Mouse (Mus musculus) erythroblast, embryonic 14.5 days (primary cell): ENCODE results near the gene Lpin1. TPM values are rescaled to one million over a fixed set of nuclear protein-coding genes. Genes with fewer than 3 reads are reported as not detected.

Source experiments
- H3K27me3 ChIP-seq: 2 replicates; pipeline ENCODE4 v1.6.1; 2012; ENCODE audit warnings: inconsistent platforms; ENCODE audit not compliant: control insufficient read depth
- H3K36me3 ChIP-seq: 2 replicates; pipeline ENCODE4 v1.6.1; 2012; ENCODE audit warnings: mild to moderate bottlenecking, inconsistent platforms; ENCODE audit not compliant: control insufficient read depth
- H3K4me1 ChIP-seq: 2 replicates; pipeline ENCODE4 v1.6.1; 2012; ENCODE audit warnings: inconsistent platforms; ENCODE audit not compliant: control insufficient read depth
- H3K4me3 ChIP-seq: replicated peaks from 2 replicates; pipeline ENCODE3; 2012; ENCODE audit warnings: moderate library complexity, mild to moderate bottlenecking, inconsistent platforms
- H3K9me3 ChIP-seq: 2 replicates; pipeline ENCODE4 v1.6.1; 2012; ENCODE audit warnings: low read length, inconsistent platforms, mixed read lengths; ENCODE audit not compliant: control insufficient read depth
- GATA1 ChIP-seq: IDR thresholded peaks from 2 replicates; pipeline ENCODE4 v1.6.1; 2012; ENCODE audit warnings: low read length, inconsistent platforms, mixed read lengths
- TAL1 ChIP-seq: IDR thresholded peaks from 3 replicates; pipeline ENCODE4 v1.6.1; 2012; ENCODE audit warnings: low read length, inconsistent platforms, mixed read lengths
- polyA plus RNA-seq: library from polyadenylated mRNA; stranded (reverse); fragments of >175 nt; gene quantifications from 2 replicates; pipeline ENCODE4 v1.2.3, GENCODE M21; 2012

Gene Lpin1
- polyA plus RNA-seq, 1 experiment = 0.03 TPM

DNA sequence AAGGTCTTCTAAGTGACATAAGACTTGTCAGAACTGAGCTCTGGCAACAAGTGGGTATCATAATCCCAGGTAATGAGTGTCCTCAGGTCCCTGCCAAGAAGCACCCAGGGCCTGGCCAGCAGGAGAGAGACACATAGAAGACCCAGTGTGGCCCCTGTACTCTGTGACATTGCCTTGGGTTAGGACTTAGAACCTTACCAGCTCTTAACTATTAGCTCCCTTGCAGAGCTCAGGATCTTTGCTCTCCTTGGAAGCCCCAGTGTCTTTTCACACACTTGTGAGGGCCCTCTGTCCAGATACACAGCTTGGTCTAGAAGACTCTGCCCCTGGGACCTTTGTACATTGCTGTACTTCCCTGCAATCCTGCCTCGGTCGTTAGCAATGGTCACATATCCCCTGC, 23.7 kb downstream of the Lpin1 start:
- TF ChIP-seq TAL1 (no peak), GATA1 (no peak)
- Histone ChIP-seq H3K9me3 (no peaks in the 10 kb centered on the region), H3K4me1 (peaks cover 47% of the 10 kb centered on the region), H3K4me3 (no peak overlapping the region), H3K27me3 (no peaks in the 10 kb centered on the region), H3K36me3 (peaks cover under 1% of the 10 kb centered on the region)

DNA sequence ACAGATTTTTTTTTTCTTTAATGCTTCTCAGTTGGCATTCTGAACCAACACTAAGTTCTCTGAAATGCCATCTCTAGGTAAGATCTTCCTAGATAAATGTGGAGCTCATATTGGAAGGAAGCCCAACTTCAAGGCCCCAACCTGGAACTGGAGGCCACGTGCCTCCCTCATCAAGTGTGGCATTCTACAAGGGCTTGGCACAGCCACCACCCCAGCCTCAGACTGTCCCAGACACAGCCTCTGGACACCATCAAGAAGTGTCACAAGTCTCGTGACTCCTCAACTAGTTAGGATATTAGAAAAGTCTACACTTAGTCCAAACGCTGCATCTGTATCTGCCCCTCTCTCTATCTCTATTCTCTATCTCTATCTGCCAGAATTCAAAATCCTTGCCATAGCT, 25.8 kb downstream of the Lpin1 start:
- no peaks in the 10 kb centered on the region for H3K27me3 ChIP-seq
- no peaks in the 10 kb centered on the region for H3K9me3 ChIP-seq
- TF ChIP-seq GATA1 (no peak), TAL1 (no peak)
- H3K4me1 ChIP-seq = peaks cover 34% of the 10 kb centered on the region
- no peak overlapping the region for H3K4me3 ChIP-seq
- peaks cover 9% of the 10 kb centered on the region for H3K36me3 ChIP-seq

DNA sequence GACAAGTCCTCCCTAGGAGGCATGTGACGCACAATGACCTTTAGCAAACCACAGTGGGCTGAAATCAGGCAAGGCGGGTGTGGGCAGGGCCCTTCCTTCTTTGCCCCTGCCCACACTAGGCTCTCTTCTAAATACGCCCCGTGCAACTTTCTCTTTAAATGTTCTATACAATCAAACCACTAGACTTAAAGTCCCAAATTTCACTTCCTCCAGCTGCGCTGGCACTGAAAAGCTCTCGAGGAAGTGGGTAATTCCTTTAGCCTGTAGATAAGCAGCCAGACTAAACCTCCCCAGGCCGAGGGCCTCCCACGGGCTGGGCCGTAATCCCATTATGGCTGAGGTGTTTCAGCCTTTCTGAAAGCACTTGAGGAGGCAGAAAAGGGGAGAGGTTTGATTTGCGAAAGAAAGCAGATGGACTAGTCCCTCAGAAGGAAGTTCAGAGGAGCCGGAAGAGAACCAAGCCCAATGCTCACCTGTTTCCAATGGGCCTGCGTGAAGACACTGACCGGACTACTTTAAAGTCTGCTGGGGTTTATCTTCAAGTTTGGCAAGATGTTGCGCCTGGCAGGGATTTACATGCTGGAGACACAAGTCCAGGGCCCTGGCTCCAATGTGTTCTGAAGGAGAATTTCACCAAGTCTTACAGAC, 26.6 kb downstream of the Lpin1 start:
- Histone ChIP-seq H3K9me3 (no peaks in the 10 kb centered on the region), H3K36me3 (peaks cover 13% of the 10 kb centered on the region), H3K4me3 (no peak overlapping the region), H3K27me3 (no peaks in the 10 kb centered on the region), H3K4me1 (peaks cover 27% of the 10 kb centered on the region)
- TF ChIP-seq GATA1 (no peak), TAL1 (no peak)

GRCm38 (mm10) chr12:16583313-16583712, 27.5 kb downstream of the Lpin1 start:
- Histone ChIP-seq H3K27me3 (no peaks in the 10 kb centered on the region), H3K4me1 (peaks cover 18% of the 10 kb centered on the region), H3K9me3 (no peaks in the 10 kb centered on the region), H3K4me3 (no peak overlapping the region), H3K36me3 (peaks cover 13% of the 10 kb centered on the region)
- TF ChIP-seq TAL1 (no peak), GATA1 (no peak)

- no peaks in the 10 kb centered on the region for H3K27me3 ChIP-seq
- TF ChIP-seq TAL1 (no peak), GATA1 (no peak)
- peaks cover 9% of the 10 kb centered on the region for H3K4me1 ChIP-seq
- H3K9me3 ChIP-seq = no peaks in the 10 kb centered on the region
- H3K36me3 ChIP-seq = peaks cover 28% of the 10 kb centered on the region
- no peak overlapping the region for H3K4me3 ChIP-seq
Observed at GRCm38 (mm10) chr12:16580306-16580705, 30.5 kb downstream of the Lpin1 start.

GRCm38 (mm10) chr12:16577665-16578233, 33.0 kb downstream of the Lpin1 start:
- Histone ChIP-seq H3K4me1 (peaks cover 5% of the 10 kb centered on the region), H3K36me3 (peaks cover 41% of the 10 kb centered on the region)
- TF ChIP-seq TAL1 (no peak), GATA1 (no peak)

DNA sequence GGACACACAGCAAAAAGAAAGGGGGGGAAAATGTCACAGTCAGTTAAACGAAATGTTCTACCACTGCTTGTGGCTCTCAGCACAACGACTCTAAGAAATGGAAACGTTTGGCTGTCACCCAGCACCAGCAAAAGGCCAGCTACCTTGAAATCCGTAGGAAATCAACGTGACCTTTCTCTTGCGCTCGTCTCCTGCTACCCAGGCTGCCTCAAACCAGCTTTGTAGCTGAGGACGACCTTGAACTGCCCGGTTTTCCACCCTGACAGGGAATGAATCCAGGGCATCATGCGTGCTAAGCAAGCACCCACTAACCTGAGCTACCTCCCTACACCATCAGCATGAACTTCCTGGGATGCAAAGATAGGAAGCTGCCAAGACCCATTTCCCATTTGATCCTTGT, 39.5 kb downstream of the Lpin1 start:
- Histone ChIP-seq H3K36me3 (peaks cover 32% of the 10 kb centered on the region), H3K27me3 (no peaks in the 10 kb centered on the region)

More at GRCm38 (mm10) chr12:16577665-16578233, 33.0 kb downstream of the Lpin1 start:
- H3K27me3 ChIP-seq = no peaks in the 10 kb centered on the region
- H3K4me3 ChIP-seq = no peak overlapping the region
- no peaks in the 10 kb centered on the region for H3K9me3 ChIP-seq

GRCm38 (mm10) chr12:16570371-16571060, 40.2 kb downstream of the Lpin1 start:
- peaks cover 28% of the 10 kb centered on the region for H3K36me3 ChIP-seq
- no peak overlapping the region for H3K4me3 ChIP-seq
- H3K9me3 ChIP-seq = no peaks in the 10 kb centered on the region
- no peak for TF ChIP-seq TAL1
- no peak for TF ChIP-seq GATA1
- no peaks in the 10 kb centered on the region for H3K27me3 ChIP-seq
- H3K4me1 ChIP-seq = no peaks in the 10 kb centered on the region

More for the DNA sequence above, 39.5 kb downstream of the Lpin1 start:
- H3K9me3 ChIP-seq = no peaks in the 10 kb centered on the region
- H3K4me3 ChIP-seq = no peak overlapping the region
- H3K4me1 ChIP-seq = no peaks in the 10 kb centered on the region
- TF ChIP-seq TAL1 (no peak), GATA1 (no peak)

DNA sequence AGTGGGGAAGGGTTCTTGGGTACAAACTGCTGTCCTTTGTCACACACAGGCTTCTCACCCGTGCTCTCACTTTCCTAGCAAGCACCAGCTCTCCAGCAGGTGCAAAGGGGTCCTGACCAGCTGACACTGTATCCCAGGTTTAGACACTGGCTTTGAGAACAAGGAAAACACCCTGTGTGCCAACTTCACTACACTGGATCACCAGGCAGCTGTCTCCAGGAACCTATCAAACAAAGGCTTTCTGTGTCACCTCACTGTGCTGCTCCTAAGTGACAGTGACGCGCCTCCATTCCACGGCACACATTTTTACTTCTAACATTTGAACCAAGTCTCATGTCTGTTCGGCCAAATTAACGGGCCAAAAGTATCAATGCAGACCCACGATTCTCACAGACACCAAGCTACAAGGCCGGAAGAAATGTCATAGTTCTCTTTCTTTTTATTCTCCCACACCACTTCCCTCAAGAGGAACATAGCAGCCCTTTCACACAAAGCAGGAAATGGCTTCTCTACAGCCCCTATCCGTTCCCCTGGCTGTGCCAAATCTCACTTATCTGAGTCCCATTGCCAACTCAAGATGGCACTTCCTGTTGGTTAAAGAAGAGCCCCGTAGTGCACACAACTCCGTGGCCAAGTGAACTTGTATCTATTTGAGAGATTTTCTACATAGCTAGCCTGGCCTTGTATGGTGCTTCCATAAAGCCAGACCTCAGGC, 41.7 kb downstream of the Lpin1 start:
- no peak for TF ChIP-seq GATA1
- TF ChIP-seq TAL1 = no peak
- Histone ChIP-seq H3K36me3 (peaks cover 33% of the 10 kb centered on the region), H3K4me3 (no peak overlapping the region), H3K27me3 (no peaks in the 10 kb centered on the region), H3K9me3 (no peaks in the 10 kb centered on the region), H3K4me1 (no peaks in the 10 kb centered on the region)
